Mouse (Mus musculus) kidney, postnatal 0 days (tissue): Measurements from ENCODE around the gene Arhgap31. TPM values are rescaled to one million over a fixed set of nuclear protein-coding genes. Genes with fewer than 3 reads are reported as not detected.
A peak's percentile ranks its signal among the peaks of the same experiment; 100 is the strongest.

Experiments used
- ATAC-seq: fragments of 200-750 bp; cut with Nextera tagmentation; replicated peaks from 2 replicates; pipeline ENCODE4 v1.8.0; 2017; ENCODE audit warnings: low read depth, moderate number of reproducible peaks, moderate TSS enrichment, moderate library complexity; ENCODE audit not compliant: low FRiP score
- DNase-seq: peaks from one replicate; pipeline ENCODE4 v3.0.0-alpha.2; 2016; ENCODE audit warnings: low spot score
- H3K27ac ChIP-seq: fragments of 300-500 bp; sonication (generic); 2 replicates; pipeline ENCODE4 v1.5.1; 2014; ENCODE audit warnings: mild to moderate bottlenecking
- H3K27me3 ChIP-seq: fragments of 300-500 bp; sonication (generic); 2 replicates; pipeline ENCODE4 v1.6.1; 2014; ENCODE audit warnings: low read length, mixed read lengths; ENCODE audit not compliant: insufficient read depth
- H3K36me3 ChIP-seq: fragments of 300-500 bp; sonication (generic); 2 replicates; pipeline ENCODE4 v1.6.1; 2014; ENCODE audit warnings: low read length, mixed read lengths; ENCODE audit not compliant: insufficient read depth
- H3K4me1 ChIP-seq: fragments of 300-500 bp; sonication (generic); replicated peaks from 2 replicates; pipeline ENCODE4 v1.6.1; 2014; ENCODE audit warnings: antibody characterized with exemption, low read length, mixed read lengths; ENCODE audit not compliant: insufficient read depth
- H3K4me2 ChIP-seq: fragments of 300-500 bp; sonication (generic); 2 replicates; pipeline ENCODE4 v1.6.1; 2014; ENCODE audit warnings: mild to moderate bottlenecking, low read length, moderate library complexity, mixed read lengths
- H3K4me3 ChIP-seq: fragments of 300-500 bp; sonication (generic); replicated peaks from 2 replicates; pipeline ENCODE4 v1.5.1; 2014; ENCODE audit warnings: low read depth, low read length
- H3K9ac ChIP-seq: fragments of 300-500 bp; sonication (generic); 2 replicates; pipeline ENCODE4 v1.6.1; 2014; ENCODE audit warnings: low read depth, low read length
- H3K9me3 ChIP-seq: fragments of 300-500 bp; sonication (generic); replicated peaks from 2 replicates; pipeline ENCODE4 v1.6.1; 2016; ENCODE audit warnings: low read length, inconsistent platforms, mixed read lengths
- CTCF ChIP-seq: IDR thresholded peaks from 2 replicates; pipeline ENCODE4 v1.5.1; 2016; ENCODE audit warnings: antibody characterized with exemption, low read depth, mild to moderate bottlenecking, moderate library complexity
- WGBS: fragments of 180-500 bp; shearing (Covaris S2); extraction: QIAGEN DNeasy Blood & Tissue Kit; methylation state at CpG from one replicate; pipeline ENCODE4 v1.1.7; 2014; 5-methylcytosine and 5-hydroxymethylcytosine counted together
- polyA plus RNA-seq: library from polyadenylated mRNA; unstranded; fragments of >200 nt; fragmentation: Nextera tagmentation; extraction: Ambion mirVana; gene quantifications from 2 replicates; pipeline ENCODE4 v1.2.1, GENCODE M21; 2015

Arhgap31 gene
- polyA plus RNA-seq, 1 experiment from 2014 or later, result 5.4 TPM

DNA sequence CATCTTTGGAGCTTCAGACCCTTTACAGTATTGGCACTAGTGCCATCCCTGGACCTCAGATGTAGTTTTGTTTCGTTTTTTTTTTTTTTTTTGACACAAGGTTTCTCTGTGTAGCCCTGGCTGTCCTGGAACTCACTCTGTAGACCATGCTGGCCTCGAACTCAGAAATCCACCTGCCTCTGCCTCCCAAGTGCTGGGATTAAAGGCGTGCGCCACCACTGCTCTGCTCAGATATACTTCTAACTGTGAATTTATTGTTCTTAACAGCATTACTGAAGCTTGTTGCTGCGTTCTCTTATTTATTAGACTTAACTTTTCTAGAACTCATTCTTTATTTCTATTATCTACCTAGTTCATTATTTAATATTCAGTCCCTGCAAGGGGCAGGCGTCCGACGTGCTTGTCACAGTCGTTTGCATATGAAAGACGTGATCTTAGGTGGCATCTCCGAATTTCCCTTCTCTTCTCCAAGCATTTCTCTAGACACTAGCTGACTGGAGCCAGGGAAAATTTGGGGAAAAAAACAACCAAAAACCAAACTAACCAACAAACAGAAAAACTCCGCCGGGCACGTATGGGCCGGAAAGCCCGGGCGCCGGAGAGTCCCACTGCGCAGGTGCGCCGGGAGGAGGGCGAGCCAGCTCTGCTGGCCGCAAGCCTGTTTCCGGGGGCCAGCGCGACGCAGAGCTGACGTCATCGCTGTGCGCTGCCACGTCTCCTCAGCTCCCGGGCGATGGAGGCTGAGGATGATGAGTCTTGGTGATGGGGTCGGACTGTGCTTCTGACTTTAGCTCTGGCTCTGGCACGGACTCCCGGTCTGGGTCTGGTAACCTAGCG is 150.7 kb downstream of the Arhgap31 start:
- ATAC-seq (peak; percentile 97), DNase-seq (peak; percentile 95)
- TF ChIP-seq CTCF, result no peak
- H3K9ac ChIP-seq, result peak overlapping the region; percentile 88
- H3K9me3 ChIP-seq, result no peaks in the 10 kb centered on the region
- H3K27ac ChIP-seq, result peak overlapping the region; percentile 73
- peak overlapping the region; percentile 67 for H3K4me2 ChIP-seq
- 8% methylated on average over 37 of the region's 37 CpGs for WGBS
- H3K4me3 ChIP-seq, result peak overlapping the region; percentile 95
- H3K4me1 ChIP-seq, result peaks cover 5% of the 10 kb centered on the region; the same call in 1 of the 2 replicates
- no peaks in the 10 kb centered on the region for H3K36me3 ChIP-seq
- no peaks in the 10 kb centered on the region for H3K27me3 ChIP-seq

DNA sequence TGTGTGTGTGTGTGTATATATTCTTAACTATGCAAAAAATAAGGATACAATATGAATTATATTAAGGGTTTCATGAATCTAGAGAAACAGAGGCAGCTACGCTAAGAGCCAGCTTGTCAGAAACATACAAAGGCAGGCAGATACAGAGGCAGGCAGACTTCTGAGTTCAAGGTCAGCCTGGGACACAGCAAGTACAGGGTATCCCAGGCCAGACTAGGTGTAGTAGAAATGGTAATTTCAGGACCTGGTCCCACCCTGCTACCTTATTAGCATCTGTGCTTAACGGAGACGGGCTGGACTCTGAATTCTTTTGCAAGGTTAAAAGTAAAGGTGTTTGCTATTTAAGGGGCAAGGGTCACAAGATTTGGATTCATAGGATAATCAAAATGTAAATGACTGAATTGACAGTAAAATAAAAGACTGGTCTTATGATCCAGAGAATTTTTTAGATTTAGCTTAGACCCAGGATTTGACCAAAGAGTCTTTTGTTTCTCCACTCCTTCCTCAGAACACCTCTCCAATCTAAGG is 154.8 kb downstream of the Arhgap31 start, which contains the start of gene Tmem39a:
Gene Tmem39a (plus strand): TSS at position 478 of the 528 bp plus-strand sequence.
- WGBS, result 74% methylated on average over 3 of the region's 3 CpGs
- Histone ChIP-seq H3K27ac (no peak within 1 kb of the TSS), H3K4me1 (no peaks in the 10 kb centered on the region), H3K4me2 (no peak within 1 kb of the TSS), H3K9ac (no peak within 1 kb of the TSS), H3K36me3 (no peaks in the 10 kb centered on the region), H3K9me3 (no peaks in the 10 kb centered on the region), H3K27me3 (no peaks in the 10 kb centered on the region), H3K4me3 (no peak within 1 kb of the TSS)
- ATAC-seq, result no peak
- no peak for DNase-seq
- no peak for TF ChIP-seq CTCF

- ATAC-seq (no peak), DNase-seq (no peak)
- Histone ChIP-seq H3K9ac (no peak overlapping the region), H3K27ac (no peak overlapping the region), H3K36me3 (no peaks in the 10 kb centered on the region), H3K4me2 (no peak overlapping the region), H3K9me3 (no peaks in the 10 kb centered on the region), H3K4me3 (no peak overlapping the region), H3K4me1 (no peaks in the 10 kb centered on the region), H3K27me3 (no peaks in the 10 kb centered on the region)
- no peak for TF ChIP-seq CTCF
- 82% methylated on average over 3 of the region's 3 CpGs for WGBS
Measured at GRCm38 (mm10) chr16:38555988-38556387, 157.1 kb downstream of the Arhgap31 start.

DNA sequence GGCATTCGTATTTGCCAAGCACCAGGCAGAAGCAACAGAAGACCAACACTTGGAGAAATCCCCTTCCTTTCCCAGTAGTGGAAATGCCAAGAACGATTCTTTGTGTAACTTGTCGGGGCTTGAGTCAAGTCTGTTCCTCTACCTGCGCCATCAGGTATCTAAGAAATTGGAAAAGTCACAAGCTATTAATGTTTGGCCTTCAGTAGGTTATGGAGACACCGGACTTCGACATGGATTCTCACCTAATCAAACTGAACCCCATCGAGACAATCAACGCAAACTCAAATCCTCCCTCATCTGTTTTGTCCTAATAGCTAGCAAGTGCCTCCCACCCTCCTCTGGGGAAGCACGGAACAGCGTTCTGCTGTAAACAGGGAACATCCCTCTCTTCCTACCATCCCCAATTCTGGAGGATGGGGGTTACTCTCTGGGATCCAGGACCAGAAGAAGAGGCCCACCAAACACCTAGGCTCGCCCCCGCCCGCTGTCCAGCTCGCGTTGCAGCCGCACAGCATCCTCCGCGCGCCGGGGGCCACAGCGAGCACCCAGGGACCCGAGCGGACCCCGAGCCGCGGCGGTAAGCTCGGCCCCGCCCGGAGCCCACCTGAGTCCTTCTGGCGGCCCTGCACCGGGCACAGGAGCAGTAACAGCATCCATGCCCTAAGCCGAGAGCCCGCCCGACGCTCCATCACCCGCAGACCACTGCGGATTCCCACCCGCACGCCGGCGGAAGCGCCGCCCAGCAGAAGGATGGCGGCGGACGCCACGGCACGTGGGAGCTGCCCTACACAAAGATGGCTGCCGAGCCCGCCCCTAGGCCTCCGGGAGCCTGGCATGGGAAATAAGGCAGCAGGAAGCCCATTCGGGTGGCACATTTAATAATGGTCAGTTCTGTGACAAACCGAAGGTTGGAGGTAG is 163.3 kb downstream of the Arhgap31 start, which contains the start of gene Poglut1:
Gene Poglut1 (minus strand): TSS at position 780 of the 918 bp plus-strand sequence.
- no peak for TF ChIP-seq CTCF
- Histone ChIP-seq H3K36me3 (0 out of 2 replicates have a peak, but pooled peaks cover 4% of the 10 kb centered on the region), H3K27me3 (no peaks in the 10 kb centered on the region), H3K4me2 (peak within 1 kb of the TSS; percentile 93), H3K4me1 (no peaks in the 10 kb centered on the region; the same call in 1 of the 2 replicates), H3K4me3 (peak within 1 kb of the TSS; percentile 85), H3K9ac (peak within 1 kb of the TSS; percentile 86), H3K9me3 (no peaks in the 10 kb centered on the region), H3K27ac (no peak within 1 kb of the TSS)
- DNase-seq (peak; percentile 86), ATAC-seq (peak; percentile 91)
- 2% methylated on average over 54 of the region's 54 CpGs for WGBS

Other genes with a start within 250 kb of the Arhgap31 start
- gene Timmdc1, start 190.6 kb downstream of the Arhgap31 start, polyA plus RNA-seq, result 27.9 and 28.7 TPM in 2 replicates
- gene Poglut1, start 163.0 kb downstream of the Arhgap31 start, polyA plus RNA-seq, result 43.2 and 44.1 TPM in 2 replicates
- 70.3 and 74.6 TPM in 2 replicates for gene Tmem39a, start 154.6 kb downstream of the Arhgap31 start, polyA plus RNA-seq
- 28.8 and 29.9 TPM in 2 replicates for gene B4galt4, start 29.0 kb upstream of the Arhgap31 start, polyA plus RNA-seq
- gene Upk1b, start 87.1 kb upstream of the Arhgap31 start, polyA plus RNA-seq, result 33.9 and 47.9 TPM in 2 replicates
- not detected in 2 replicates for gene 4930435E12Rik, start 115.5 kb upstream of the Arhgap31 start, polyA plus RNA-seq
- gene Igsf11, start 179.4 kb upstream of the Arhgap31 start, polyA plus RNA-seq, result 7.1 and 8.4 TPM in 2 replicates